Mouse (Mus musculus) T-helper 2 cell (primary cell): ENCODE results near the gene Pde1a.

Experiments
- in situ Hi-C: fragments of 300-600 bp; cut with MboI, MseI; formaldehyde crosslinking; loops from one replicate; pipeline ENCODE4 v1.15.1; 2025; ENCODE audit warnings: high pct_unique_total_duplicates

The Pde1a gene

DNA sequence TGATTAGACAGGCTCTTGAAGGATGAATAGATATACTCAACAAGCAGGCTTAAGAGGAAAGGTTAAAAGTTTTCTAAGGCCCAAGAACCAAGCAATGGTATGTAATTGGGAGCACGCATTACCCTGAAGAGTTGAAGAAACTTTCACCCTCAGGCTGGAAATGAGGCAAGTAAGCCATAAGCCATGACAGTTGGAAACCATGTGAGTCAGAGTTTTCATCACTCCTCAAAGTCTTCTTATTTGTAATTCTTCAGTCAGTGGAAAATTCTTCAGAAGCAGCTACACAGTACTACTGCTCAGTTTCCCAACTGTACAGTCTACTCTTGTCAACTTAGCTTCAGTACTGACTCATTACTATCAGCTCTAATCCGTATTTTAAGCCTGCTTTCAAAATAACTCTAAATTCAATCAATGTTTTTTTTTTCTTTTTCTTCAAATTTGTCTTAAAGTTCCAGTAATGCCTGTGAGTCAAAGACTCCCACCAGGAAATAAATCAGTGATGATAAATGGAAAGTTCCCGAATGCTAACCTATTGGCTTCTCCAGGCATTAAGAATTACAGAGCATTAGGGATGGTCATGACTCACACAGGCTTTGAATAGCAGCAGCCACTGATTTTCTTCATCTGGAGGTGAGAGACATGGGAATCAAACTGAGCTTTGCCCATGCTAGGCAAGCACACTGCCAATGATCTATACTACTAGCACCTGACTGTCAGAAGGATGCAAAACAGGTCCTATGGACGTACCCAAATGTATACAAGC, 82.3 kb downstream of the Pde1a start:
- in situ Hi-C loops, result no loop called here

DNA sequence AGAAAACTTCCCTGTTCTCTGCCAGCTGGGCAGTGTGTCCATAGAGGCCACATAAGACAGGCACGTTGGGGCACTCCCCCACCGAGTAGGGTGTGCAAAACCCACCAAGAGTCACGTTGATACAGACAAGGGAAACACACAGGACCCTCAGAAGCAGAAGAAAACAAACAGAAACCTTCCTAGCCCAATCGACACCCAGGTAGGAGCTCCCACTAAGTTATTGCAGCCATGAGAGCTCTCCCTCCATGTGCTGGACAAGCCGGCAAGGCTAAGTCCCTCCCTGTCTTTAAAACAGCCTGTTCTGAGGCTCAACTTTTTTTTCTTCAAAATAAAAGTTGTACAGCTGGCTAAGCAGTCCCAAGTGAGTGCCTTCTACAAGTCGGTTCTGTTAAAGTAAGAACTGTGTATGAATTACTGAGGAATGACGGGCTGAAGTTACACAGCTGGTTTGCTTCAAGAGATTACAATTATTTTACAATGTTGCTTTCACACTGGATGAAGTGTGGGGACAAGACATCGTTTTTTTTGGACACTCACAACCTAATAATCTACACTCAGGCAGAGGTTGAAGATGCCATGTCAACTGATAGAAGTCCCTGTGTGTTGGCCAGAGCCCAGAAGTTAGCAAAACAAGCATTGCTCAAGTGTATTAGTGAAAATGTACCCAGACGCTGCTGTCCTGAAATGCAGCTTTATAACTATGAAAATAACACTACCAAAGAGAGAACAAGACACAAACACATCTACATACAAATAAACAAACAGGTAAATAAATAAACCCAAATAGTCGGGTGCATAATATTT, 90.4 kb downstream of the Pde1a start:
- in situ Hi-C loops, result no loop called here

DNA sequence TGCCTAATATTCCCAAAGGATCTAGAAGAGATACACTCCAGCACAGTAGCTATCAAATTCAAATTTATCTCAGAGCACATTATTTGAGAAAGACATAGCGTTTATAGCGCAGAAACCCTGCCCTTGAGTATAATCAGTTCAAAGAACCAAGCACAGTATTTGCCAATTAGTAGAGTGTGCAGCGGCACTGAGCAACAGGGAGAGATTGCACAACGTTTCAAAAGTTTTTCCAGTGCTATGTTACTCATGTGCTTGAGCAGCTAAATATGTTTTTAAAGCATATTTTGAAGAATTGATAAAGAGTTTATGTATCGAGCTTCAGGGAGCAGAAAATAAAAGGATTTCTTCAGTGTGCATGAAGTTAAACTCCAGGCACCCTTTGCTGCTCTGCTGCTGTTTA, 91.3 kb downstream of the Pde1a start:
- in situ Hi-C loops, result no loop called here

DNA sequence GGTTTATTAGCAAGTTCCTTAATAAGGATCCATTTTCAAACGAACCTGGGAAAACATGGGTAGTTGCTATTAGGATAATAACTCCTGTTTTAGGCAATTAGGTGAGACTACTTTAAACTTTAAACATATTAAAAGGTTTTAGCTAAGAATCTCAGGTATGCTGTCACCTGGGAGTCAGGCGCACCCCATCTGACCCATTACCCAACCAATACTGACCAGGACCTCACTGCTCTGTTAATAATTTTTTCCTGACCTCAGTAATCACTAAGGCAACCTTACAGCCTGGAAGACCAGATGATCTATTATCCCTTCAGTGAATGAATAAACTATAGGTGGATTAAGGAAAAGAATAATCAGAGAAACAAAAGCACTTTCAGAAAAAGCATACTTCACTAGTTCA, 100.2 kb downstream of the Pde1a start:
- in situ Hi-C loops, result no loop called here

DNA sequence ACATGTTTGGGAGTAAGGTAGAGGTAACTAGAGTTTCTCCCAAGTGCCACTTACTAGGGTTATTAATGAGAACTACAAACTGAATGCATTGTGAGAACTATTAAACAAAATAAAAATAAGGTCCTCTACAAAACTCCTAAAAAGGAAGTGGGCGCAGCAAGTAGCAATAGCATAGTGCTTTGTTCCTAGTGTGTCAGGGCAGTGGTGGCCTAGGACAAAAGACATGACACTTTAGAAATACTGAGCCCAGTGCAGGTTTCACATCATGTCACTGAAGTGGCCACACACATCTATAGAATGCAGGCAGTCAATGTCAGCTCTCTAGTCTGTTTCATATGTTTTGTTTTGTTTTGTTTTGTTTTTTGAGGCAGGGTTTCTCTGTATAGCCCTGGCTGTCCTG, 103.2 kb downstream of the Pde1a start:
- in situ Hi-C loops, result no loop called here

DNA sequence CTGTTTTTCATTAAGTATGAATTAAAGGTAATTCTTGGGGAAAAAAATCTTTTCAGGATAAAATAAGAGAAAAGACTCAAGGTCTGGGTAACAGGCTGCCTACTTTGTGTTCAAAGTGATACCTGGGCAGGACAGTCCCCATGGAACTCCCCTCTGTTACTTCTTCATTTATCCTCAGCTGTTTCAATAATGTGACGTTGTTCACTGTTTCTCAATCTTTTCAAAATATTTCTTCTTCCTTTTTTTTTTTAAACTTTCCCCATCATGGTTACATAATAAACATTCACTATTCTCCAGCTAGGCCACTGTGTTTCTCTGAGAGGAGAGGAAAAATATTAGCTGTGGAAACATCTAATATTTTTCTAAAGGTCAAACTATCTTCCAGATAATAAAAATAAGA, 103.7 kb downstream of the Pde1a start:
- in situ Hi-C loops, result no loop called here

DNA sequence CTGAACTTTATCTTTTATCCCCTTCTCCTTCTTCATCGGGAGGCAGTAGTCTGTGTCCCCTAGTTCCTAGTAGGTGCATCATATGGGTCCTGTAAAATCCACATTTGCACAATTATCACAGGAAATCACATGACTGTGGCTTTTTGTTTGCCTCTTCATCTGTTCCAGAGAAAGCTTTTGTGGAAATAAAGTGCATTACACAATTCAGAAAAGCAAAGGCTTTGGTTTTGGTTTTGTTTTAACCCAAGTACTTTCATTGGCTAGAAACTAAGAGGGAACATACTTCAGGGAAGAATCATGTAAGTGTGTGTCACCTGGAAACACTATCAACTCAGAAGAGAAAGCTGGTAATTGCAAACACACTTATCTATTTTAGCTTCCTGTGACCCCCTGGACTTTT, 104.2 kb downstream of the Pde1a start:
- in situ Hi-C loops, result no loop called here

DNA sequence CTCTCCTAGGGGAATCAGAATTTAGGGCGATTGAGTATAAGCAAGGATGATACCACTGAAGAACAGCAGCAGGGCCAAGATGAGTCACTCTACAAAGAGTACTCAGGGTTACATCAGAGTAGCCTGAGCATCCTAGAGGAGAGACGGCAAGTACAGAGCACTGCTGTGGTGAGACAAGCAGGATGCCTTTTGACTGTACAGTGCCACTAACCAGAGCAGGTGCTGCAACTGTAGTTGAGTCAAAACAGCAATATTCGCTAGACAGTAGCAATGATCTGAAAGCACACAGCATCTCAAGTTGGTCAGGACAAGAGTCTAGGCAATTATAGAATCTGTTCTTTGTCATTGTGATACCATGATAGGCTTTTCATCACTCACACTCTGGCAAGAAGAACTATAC, 115.1 kb downstream of the Pde1a start:
- in situ Hi-C loops, result no loop called here

DNA sequence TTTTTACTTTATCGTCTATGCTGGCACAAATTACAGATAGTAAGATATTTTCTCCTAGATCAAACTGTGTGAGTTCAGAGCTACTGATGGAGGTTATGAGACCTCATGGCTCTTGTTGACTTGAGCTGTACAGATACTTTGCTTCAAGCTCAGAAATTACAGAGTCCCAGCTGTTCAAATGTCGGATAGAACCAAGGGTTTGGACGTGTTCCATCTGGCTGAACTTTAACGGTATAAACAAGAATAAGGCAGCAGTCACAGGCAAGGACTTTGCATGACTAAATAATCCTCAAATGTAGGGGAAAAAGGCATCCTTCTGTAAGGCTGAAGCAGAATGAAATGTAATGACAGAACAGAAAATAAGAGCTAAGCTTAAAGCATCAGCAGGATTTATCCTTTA, 116.2 kb downstream of the Pde1a start:
- in situ Hi-C loops, result no loop called here

DNA sequence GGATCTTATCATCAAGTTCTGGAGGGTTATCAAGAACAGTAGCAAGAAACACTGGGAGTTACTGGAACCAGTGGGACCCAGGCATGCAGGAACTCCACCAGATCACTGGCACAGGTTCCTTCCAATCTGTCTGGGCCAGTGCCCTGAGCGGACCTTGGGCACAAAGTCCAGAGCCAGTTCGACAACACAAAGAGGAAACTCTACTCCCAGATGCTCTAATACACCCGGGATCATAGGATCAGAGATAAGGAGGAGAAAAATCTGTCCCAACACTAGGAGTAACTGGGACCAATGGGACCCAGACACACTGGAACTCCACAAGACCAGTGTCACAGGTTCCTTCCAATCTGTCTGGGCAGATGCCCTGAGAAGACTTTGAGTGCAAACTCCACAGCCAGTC, 130.1 kb downstream of the Pde1a start:
- in situ Hi-C loops, result no loop called here

DNA sequence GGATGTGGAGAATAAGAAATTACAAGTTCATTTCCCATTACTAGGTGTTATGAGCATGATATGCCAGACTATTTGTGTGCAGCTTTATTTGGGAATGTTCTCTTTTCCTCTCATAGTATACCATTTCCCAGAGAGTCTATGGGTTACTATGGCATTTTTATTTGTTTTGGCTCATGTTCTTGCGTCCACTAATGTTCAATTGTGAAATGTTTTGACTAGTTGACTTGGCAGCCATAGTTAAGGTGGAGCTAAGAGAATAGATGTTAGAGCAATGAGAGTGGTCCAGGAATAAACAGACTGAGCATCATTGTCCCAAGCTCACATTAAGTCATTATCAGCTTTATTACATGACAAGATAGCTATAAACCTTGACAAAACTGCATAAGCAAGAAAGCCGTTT, 130.8 kb downstream of the Pde1a start:
- in situ Hi-C loops, result no loop called here

DNA sequence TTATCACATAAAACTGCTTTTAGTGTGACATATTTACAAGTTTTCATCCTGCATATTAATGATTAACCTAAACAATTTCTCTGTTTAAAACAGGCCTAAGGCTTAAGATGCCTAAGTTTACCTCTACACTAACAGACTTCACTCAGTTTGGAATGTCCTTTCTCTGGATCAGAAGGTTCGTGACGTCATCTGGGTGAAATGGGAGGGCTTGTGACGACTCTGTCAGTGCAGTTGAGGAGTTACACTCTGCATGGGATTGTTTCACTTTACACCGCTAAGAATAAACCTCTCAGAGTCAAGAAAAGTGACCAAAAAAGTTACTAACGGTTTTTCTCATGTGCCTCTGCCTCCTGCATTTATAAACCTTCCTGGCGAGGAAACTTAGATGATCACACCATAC, 137.6 kb downstream of the Pde1a start:
- in situ Hi-C loops, result no loop called here

DNA sequence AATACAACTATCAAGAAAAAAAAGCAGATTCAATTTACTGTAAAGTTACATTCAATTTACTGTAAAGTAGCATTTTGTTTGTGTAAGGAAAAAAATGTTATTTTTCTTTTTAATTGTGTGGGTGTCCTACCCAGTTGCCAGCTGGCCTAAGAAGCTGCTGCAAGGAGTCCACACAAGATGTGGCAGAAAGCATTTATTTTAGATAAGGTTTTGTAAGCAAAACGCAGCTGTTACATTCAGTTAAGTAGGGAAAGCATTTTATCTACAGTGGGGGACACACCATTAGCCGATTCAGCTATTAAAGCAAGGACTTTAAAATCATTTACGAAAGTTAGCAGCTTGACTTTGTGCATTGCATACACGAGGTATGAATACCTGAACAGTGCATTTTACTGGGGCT, 145.5 kb downstream of the Pde1a start:
- in situ Hi-C loops, result no loop called here

DNA sequence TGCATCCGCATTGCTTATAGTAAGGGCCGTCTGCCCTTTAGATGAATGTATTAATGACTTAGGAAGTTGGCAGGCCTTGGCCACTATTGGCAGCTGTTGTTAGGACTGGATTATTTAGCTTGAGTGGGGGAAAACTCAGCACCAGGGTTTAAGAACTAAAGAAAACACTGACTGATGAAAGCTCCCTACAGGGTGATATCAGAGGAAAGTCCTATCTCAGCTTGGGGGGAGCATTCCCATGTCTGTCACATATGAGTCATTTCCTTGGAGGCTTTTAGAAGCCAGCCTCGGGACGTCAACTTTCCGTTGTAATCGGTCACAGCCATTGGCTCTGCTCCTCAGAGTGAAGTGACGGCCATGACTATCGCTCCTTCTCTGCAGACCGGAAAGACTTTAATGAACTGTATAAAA, 146.0 kb downstream of the Pde1a start:
- in situ Hi-C loops, result no loop called here

DNA sequence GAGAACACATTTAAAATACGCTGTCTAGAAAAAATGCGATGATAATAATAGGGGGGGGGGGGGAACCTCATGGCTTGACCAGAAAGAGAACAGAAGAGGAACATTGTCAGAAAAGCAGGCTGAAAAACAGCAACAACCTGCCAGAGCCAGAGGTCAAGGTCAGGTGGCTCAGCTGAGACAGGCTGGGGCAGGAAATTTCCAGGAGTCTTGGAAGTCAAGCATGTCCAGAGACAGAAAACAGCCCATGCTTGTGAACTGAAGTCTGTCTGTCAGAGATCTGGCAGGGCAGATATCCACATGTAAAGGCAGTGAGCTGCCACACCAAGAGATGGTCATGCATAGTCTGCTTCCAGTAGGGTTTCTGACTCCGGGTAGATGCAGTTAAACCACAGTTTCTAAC, 147.5 kb downstream of the Pde1a start:
- in situ Hi-C loops, result no loop called here

DNA sequence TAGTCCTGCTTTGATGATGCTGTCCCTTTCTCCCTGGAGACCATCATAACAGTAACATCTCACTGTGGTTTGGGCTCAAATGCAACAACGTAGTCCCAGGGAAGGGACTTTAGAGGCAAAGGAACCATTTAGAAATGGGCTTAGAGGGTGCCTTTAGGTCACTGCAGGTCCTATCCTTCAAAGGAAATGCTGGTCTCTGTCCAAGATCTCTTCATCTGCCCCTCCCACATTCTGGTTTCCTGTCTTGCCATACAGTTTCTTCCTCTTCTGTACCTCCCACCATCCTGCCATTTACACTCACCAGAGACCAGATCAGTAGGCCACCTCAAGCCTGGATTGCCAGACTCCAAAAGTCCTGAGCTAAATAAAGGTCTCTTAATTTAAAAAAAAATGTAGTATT, 150.3 kb downstream of the Pde1a start:
- in situ Hi-C loops, result no loop called here

DNA sequence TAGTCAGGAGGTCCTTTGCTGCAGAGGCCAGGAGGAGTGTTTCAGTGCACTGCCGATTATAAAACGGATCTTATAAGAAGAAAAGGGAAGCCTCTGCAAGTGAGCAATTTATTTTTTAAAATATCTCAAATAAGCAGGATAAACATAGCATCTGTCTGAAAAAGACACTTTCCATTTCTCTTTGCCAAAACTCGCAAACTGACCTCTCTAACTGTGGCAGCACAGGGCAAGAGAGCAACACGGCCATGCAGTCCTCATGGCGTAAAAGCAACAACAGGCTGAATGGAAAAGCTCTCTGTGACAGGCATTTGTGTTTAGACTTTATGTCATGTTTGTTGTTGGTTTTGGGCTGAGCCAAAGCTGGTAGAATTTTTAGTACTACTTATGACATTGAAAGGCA, 152.0 kb downstream of the Pde1a start:
- in situ Hi-C loops, result no loop called here

DNA sequence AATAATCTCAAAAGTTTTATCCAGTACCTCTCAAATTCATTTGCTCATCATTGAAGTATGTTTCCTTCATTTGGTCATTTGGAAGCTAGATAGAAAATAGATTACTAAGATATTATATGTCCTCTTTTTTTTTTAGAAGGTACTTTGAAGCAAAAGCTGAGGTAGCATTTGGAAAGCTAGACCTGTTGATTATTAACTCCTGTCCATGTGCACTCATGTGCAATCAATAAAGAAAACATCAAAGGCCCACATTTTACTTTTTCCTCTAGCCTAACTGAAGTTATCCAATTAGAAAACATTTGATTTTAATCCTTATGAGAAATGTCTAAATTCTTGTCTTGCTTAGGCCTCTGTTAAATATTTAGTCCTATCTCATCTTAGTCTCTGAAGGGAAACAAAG, 153.3 kb downstream of the Pde1a start:
- in situ Hi-C loops, result no loop called here

DNA sequence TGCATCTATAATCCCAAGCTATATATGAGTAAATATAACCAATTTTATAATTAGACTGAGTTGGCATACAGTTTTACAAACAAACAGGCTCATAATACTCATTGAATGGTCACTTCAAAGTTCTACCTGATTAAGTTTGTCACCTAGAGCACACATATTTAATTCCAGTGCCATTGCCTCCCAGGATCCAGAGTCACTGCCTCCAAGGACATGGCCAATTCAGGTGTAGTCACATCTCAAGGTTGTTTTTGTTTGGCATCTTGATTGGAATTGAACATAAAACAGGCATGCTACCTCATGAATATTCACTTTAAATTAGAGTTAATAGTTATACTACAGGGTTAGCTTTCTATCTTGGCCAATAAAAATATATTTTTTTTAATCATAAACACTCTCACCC, 157.0 kb downstream of the Pde1a start:
- in situ Hi-C loops, result no loop called here

DNA sequence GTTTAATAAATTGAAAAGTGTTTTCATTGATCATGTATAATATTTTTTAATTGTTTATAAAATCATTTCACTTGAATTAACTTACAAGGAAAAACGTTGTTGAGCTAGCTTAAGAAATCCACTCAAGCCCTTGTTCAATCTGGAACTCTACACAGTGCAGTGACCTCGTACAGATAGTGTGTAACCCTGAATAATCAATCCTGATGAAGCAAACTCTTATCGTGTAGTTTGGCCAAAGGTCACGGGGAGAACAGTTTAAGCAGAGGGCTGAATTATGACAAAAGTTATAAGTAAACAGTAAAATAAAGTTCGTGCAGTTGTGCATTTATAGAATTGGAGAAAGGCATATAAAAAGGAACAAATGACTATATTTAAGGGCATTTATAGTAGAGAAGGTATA, 159.7 kb downstream of the Pde1a start:
- in situ Hi-C loops, result loop anchor here (10.0 kb wide), 1 partner anchor 945 kb away; no protein-coding TSS in a partner anchor

DNA sequence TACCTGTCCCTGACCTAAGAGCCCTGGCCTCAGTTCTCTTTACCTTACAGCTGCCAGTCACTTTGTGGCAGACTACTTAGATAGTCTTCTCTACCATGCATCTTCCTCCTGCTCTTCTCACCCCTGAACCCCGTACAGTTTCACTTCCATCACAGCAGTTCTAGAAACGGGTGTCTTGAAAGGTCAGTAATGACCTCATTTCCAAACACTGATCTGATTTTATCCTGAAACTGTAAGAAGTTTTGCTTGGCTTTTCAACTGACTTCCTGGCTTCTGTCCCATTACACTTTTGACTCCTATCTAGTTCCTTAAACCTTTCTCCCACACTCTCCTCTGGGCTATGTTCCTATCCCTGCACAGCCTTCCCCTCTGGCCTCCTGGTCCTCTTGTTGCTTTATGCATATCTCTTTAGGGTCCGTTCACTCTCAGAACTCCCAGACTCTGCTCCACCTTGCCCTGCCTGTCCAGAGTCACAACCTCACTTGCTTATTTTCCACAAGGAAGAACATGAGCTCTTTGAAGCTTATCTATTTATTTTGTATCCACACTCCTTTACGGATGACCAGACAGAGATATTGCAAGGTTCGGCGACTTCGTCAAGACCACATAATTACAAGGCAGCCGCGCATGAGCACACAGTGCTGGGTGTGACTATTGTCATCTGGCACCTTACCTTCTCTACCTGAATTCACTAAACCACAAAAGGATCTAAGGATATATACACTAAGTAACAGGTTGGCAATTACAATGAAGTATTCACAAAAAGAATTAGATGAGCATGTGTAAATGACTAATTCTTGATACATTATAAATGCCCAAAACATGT, 162.4 kb downstream of the Pde1a start:
- in situ Hi-C loops, result loop anchor here (10.0 kb wide), 1 partner anchor 942 kb away; no protein-coding TSS in a partner anchor

DNA sequence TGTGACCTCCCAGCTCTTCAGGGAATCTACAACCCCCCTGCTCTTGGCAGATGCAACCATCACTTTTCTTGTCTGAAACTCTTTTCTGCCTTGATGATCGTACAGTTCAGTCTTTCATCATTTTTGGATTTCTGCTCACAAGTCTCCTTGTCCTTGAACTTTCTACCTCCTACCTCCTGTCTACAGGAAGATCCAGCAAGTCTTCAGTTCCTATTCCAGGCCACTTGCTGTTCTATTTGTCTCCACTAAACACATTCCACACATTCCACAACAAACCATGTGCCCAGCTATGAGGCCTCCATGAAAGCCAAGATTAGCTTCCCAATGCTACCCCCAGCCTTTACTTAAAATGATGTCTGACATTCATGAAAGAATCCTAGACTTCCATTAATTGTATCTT, 163.2 kb downstream of the Pde1a start:
- in situ Hi-C loops, result loop anchor here (10.0 kb wide), 1 partner anchor 941 kb away; no protein-coding TSS in a partner anchor
